Mouse (Mus musculus) naive thymus-derived CD4-positive, alpha-beta T cell, adult 2 months (primary cell): Measurements from ENCODE around the gene Rev1.
A peak's percentile ranks its signal among the peaks of the same experiment; 100 is the strongest.

Experiments
- DNase-seq: peaks from one replicate; pipeline ENCODE4 v3.0.0-alpha.2; 2011; ENCODE audit warnings: low read depth

Rev1 gene

DNA sequence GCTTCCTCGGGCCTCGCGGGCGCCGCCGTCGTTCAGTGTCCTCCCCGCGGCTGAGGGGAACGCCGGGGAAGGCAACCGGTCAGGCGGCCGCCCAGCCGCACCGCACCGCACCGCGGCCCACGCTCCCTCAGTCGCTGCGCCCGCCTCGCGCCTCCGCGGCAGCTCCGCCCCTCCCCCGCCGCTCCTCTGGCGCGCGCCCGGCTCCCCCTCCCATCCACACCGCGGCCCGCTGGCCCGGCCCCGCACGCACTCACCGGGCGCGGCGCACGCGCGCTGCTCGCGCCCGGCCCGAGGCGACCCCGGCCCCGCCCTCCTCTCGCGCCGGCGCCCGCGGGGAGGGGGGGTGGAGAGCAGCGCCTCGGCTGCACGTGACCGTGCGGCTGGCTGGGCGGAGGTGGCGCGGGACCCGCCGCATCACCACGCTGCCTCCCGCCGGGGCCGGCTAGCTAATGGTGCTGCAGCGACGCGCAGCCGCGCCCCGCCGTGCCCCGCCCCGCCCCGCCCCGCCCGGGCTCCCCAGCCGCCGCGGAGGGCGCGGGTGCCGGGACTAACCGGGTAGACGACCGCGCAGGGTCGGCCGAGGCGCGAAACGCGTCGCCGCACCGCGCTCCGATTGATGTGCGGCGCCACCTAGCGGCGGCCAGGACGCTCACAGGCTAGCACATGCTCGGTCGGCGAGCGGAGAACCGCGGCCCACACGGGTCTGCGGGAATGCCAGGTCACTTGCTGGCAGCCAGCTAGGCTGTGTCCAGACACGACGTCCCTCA lies at the start of gene Rev1:
Rev1 (minus strand) TSS at position 301 of the 767 bp plus-strand sequence.
- DNase-seq, result peak; percentile 92

DNA sequence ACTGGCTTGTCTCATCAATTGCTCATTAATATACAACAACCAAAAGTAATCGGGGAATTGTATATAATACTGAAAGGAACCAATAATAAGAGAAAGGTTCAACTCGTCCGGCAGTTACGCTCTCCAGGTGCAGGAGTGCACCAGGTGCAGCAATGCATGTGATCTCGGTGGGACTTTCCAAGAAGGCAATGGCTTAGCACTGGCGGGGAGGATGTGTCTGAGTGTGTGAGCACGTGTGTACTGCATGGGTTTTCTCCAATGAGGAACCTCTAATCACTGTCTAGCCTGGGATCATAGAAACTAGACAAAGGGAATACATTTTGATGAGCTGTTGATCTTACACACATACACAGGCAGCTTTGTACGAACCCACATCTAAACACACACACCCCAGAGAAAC lies 49.3 kb upstream of the Rev1 start:
- DNase-seq, result no peak

DNA sequence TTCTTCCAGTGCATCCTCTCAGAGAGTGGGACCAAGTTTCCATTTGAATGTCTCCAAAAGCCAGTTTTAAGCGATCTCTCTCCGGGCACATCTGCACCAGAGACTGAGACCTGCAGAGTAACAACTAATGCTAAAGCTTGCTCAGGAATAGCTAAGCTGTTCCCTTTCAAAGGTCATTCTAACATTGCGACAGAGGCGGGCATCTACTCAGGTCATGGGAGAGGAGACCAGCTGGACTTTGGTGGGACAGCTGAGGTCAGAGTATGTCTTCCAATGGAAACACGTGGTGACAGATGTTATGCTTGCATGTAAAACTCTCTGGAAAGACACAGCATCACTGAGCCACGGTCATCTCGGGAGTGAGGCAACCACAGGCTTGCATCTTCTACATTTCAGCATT lies 46.5 kb upstream of the Rev1 start:
- DNase-seq, result no peak

DNA sequence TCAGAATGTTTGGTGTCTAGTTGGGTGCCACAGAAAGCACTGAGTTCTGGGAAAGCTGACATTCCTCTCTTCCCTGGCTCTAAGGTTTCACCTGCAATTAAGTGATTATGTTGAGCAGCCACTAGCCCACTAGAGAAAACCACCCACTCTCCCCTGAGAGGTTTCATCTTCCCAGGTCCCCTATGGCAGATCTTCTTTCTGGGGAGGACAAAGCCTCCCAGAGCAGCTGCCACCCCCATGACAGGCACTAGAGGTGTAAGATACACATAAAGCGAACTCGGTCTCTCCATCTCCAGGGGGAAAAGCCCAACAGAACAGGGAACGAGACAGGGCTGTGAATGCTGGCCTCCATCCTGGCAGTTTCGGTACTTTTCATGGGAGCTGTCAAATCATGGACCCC lies 42.3 kb upstream of the Rev1 start:
- no peak for DNase-seq

DNA sequence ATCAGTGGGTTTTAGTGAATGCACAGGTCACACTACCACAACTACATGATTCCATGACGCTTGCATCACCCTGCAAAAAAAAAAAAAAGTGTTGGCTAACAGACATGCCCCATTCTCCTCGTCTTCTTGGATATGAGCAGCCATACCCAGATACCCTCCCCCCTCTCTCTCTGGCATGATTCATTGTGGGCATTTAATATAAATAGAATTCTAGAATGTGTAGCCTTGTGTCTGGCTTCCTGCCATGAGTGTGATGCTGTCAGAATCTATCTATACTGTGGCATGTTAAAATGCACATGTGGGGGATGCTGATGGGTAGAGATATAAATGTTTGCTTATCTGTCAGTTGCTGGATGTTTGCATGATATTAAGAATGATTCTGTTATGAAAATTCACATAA lies 36.1 kb upstream of the Rev1 start:
- DNase-seq, result no peak

DNA sequence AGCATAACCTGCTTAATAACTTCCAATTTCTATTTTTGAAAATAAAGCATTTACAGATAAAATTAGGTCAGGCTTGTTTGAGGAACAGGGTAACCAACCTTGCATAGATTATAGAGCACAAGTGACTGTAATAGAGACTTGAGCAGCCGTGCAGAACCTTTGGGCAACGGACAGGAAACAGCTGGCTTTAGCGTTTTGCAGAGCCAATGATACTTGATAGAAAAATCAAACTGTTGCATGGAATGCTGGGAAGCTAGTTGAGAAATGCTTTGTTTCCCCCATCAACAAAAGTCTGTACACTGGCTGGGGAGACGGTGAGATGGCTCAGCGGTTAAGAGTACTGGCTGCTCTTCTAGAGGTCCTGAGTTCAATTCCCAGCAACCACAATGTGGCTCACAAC lies 20.5 kb upstream of the Rev1 start:
- DNase-seq, result no peak

DNA sequence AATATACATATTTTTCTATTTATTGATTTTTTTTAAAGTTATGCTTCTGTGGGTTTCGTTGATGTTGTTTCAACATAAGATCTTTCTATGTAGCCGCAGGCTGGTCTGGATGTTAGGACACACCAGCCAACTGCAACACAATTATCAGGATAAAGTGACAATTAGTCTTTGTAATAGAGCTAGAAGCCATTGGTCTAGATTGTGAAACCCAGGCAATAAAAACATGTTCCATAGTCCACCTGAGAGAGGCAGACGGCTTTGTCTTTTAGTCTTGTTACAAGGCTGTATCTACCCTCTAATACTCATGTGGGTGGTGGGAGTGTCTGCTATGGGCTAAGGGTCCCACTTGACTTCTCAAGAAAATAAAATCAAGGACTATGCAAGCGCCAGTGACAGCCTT lies 16.4 kb upstream of the Rev1 start:
- no peak for DNase-seq

DNA sequence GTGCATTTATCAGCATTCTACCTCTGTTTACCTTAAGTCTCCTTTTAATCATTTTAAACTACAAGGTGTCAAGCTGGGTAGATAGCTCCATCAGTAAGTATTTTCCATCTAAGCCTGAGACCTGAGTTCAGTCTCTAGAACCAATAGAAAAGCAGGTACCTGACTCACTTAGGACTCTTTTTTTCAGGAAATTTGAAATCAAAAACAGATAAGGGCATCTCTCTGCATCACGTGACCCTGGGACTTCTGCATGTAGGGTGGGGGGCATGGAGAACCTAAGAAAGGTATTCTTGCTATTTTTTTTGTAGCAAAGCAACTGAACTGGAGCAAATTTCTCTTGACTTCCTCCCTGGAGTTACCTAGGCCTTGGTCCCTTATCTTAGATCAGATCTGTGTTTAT lies 11.8 kb upstream of the Rev1 start:
- no peak for DNase-seq

DNA sequence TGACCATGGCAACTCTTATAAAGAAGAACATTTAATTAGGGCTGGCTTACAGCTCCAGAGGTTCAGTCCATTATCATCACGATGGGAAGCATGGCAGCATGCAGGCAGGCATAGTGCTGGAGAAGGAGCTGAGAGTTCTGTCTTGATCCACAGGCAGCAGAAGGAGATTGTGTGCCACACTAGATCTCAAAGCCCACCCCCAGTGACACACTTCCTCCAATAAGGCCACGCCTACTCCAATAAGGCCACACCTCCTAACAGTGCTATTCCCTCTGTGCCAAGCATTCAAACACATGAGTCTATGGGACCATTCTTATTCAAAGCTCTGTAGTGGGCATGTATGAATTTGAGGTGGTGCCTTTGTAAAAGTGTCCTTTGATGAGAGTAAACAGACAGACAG lies 11.3 kb upstream of the Rev1 start:
- DNase-seq, result no peak

DNA sequence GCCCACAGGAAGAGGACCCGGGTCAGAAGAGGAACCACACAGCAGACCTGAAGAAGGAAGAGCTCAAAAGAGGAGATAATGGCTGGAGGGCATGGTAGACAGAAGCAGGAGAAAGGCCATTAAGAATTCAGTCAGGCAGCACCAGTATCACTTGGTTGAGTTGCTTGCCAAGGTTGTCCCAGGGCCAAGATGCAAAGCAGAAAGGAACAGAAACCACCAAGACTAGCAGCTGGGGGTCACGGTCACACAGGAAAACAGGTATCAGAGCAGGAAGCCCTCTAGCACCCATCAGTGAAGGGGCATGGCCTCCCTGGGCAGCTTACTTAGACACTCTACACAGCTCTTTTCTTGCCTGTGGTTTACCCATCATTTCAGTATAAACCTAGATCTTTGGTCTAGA lies 9.8 kb upstream of the Rev1 start:
- DNase-seq, result no peak

DNA sequence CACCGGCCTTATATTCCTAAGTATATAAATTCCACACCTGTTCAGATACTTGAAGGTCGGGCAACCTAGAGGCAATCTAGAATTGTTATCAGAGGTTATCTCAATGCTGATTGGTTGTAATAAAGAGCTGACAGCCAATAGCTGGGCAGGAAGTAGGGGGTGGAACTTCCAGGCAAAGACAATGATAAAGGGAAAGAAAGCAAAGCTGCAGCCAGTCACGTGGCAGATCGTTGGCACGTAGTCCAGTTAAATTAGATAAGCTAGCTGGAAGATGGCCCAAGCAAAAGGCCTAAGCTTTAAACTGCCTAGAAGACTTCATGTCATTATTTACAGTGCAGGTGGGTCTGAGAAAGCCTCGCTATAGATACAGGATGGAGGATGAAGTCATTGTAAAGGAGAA lies 3.3 kb upstream of the Rev1 start:
- no peak for DNase-seq

DNA sequence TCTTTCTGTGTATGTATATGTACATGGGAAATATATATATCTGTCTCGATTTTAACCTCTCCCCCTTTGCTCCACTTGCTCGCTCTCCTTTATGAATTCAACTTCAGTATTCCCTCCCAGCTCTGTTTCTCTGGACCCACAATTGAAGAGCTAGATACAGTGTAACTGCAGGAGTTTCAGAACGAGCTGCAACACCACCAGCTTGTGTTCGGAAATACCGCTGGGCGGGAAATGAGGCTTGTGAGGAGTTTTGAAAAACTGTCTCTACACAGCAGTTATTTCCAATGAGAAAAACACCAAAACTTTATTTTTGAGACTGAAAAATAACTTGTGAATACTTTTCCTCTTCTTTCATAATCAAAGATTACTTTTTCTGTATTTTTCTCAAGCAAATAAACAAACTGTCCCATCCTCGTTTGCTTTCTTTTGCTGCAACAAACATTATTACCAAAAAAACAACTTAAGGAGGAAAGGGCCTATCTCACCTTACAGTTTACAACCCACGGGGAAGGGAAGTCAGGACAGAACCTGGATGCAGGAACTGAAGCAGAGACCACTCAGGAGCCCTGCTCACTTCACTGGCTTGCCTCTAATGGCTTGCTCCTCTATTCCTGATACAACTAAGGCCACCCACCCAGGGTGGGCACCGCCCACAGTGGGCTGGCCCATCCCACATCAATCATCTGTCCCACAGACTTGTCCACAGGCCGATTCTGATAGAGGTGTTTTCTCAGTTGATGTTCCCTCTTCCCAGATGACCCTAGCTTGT lies 1.3 kb upstream of the Rev1 start:
- no peak for DNase-seq

DNA sequence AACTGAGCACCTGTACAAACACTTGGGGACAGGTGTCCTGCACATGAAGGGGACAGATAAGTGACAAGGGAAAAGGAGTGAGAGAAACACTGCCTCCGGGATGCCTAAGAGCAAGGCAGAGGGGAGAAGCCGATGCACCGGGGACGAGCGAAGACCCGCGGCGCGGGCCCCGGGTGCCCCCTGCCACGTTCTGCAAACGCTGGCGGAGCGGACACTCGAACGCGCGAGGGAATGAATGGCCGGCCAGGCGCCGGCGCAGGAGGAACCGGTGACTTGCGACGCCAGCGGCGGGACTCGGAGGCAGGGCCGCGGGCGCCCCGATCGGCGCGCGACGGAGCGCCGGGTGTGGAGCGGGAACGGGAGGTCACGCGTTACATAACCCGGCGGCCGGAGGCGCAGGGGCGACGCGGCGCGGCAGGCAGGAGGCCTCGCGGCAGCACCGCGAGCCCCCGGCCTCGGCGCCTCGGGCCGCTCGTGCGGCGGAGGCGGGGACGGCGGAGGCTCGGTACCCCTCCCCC lies 623 bp downstream of the Rev1 start:
- peak; percentile 64 for DNase-seq

DNA sequence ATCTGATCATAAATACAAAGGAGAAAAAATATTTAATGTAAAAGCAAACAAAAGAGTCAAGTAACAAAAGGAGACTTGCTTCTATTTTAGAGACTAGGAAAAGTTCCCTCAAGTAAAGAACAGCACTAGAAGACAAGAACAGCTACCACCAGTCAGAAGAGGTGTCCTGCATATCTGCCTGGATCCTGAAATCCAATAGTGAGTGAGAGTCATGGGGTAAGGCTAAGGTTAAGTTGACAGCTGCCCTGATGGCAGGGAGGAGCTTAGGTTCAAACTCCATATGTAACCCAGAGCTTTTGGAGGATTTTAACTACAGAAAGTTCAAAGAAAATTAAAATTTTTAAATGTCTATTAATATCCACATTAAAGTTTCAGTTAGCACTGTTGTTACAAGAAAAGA lies 2.6 kb downstream of the Rev1 start:
- DNase-seq, result no peak

DNA sequence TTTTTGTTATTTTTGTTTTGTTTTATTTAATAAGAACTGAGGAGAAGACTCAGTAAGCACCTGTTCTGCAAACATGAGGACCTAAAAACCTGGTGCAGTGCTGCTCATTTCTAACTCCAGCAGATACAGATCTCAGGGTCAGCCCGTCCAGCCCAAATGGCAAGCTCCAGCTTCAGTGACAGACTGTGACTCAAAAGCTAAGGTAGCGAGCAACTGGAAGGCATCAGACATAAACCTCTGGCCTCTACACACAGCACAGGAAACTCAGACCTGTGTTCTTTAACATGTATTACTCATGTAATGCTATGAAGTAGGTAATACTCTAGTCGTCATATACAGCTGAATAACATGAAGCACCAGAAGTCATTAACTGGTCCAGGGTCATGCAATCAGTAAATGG lies 3.2 kb downstream of the Rev1 start:
- DNase-seq, result no peak

DNA sequence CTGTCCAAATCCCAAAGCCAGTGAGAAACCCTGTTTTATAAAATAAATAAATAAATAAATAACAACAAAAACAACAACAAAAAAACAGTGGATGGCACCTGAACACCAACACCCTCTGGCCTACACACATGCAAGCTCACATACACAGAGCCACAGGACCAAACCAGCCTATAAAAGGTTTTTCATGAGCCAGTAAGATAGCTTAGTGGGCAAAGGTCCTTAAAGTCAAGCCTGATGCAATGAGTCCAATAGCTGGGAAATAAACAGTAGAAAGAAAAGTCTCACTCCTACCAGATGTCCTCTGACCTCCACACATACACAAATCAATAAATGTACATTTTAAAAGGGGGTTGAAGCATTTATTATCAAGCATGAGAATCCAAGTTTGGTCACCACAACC lies 5.3 kb downstream of the Rev1 start:
- no peak for DNase-seq

DNA sequence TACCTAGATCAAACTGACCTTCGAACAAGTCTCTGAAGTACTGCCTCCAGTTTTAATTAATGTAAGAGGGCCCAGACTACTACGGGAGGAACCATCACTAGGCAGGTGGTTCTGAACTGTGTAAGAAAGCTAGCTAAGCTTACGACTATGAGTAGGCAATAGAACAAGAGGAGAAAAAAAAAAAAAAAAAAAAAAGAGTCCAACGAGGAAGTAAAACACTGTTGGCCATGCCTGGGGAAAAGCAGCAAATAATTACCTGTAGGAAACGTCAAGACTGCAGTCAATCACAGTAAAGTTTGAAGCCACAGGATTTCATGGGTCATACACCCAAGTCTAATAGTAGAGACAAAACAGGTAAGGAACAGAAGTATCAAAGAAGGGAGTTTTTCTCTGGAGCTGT lies 8.7 kb downstream of the Rev1 start:
- DNase-seq, result no peak

DNA sequence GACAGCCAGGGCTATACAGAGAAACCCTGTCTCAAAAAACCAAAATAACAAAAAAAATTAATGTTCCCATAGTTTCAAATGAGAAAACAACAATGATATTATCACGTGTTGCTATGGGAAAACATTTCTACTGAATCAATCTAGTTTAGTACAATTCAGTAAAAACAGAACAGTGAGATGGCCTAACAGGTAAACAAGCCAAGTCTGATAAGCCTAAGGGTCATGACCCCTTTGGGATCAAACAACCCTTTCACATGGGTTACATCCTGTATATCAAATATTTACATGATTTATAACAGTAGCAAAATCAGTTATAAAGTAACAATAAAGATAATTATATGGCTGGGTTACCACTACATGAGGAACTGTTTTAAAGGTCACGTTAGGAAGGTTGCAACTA lies 11.0 kb downstream of the Rev1 start:
- no peak for DNase-seq

DNA sequence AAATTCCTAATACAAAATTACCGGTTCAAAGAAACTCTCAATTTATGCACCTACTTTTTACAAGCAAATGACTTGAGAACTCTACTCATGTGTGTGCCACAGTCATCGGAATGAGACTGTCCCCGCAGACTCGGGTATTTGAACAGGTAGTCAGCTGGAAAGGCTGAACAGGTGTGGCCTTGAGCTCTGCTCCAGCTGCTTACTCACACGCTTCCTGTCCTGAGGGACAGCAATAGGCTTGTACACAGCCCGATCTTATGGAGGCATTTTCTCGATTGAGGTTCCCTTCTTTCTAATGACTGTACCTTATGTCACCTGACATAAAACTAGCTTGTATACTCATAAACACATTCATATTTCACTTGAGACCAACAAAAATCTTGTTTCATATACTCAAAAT lies 19.8 kb downstream of the Rev1 start:
- no peak for DNase-seq

DNA sequence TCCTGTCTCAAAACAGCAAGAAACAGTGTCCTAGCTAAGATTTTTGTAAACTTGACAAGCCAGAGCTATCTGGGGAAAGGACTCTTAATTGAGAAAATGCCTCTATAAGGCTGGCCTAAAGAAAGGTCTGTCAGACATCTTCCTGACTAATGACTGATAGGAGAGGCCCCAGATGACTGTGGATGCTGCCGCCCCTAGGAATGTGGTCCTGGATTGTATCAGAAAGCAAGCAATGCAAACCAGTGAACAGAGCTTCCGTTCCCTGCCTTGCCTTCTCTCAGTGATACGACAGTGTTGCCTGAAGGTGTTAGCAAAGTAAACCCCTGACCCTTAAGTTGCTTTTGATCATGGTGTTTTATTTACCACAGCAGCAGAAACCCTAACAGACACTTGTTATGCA lies 25.8 kb downstream of the Rev1 start:
- DNase-seq, result no peak

DNA sequence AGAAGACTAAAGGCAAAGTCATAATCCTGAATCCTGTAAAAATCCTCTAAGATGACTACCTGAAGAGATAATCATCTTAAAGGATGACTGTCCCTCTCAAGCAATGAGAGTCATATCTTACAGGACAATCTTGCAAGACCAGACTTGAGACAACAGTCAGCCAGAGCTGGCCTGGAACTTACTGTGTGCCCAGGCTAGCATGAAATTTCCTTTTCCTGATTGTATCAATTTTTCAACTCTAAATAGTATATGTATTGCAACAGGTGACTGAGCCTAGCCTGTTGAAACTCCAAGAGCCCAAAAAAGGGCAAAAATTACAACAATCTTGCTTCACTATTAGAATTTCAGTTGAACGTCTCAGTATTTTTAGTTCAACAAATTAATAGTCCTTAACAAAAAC lies 26.4 kb downstream of the Rev1 start:
- DNase-seq, result no peak

DNA sequence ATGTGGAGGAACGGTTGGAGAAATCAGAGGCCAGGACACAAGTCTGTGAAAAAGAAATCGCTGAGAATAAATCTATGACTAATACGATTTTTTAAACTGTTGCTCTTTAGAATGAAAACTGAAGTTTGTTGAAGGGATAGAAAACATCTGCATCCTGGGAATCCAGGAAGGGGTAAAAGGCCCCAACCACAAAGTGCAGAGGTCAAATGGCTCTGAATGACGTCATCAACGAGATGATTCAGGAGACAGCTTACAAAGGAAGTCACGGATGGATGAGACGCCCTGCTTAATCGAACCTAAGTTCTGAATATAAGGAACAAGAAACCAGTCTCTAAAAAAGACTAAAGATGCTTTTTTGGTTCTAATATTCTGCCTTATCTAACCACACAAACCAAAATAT lies 48.3 kb downstream of the Rev1 start:
- DNase-seq, result no peak

DNA sequence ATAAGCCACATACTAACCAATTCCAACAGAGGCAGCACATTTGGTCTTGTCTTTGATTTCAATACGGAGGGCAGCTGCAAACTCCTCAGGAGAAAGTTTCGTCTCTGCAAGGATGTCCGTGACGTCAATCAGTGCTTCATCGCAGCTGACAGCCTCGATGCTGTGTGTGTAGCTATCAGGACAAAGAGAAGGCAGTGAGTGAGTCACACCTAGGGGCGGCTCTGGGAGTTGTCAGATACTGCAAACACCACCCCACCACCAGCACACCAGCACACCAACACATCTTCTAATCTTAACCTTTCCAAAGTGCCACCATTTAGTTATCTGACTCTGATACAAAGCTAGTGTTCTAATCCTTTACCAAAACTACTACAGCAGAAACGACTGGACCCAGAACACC lies 58.3 kb downstream of the Rev1 start:
- DNase-seq, result no peak

DNA sequence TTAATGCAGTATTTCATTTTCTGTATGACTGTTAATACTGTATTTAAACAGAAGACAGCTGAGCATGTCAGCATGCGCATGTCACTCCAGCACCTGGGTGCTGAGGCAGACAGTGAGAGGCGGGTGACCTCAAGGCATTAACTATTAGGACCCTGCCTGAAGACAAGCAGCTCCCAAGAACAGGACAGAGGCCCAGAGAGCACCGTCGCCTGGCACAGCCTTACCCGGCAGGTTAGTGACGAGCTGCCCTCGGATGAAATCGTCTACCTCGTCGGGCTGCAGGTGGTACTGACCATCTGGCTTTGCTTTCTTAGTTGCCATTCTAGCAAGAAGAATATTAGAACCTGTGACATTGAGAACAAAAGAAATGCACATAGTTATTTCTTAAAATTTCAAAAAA lies 62.3 kb downstream of the Rev1 start:
- no peak for DNase-seq
